In the genomic region with DNA sequence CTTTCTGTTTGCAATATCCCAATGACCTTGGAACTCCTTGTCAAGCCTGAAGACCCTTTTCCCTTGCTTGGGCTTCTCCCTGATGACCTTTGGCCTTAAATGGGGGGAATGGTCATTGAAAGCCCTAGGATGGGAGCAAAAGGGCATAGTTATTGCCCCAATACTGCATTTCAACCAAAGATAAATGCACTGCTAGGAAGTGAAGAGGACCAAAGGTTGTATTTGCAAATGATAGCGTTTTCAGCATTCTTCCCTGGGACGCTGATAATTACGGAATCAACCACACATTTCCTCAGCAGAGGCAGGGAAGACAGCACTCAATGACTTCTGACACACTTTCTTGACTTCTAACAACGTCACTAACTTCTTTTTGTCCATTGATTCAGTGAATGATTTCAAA, we compare ENCODE assay signal across 14 mouse cellular contexts.
"Had no signal": no experiment of that assay in that cellular context is flagged by ENCODE, and none has a peak within 500 bp of the region (broad histone marks: within the 10 kb centered on the region; RNA-seq: fewer than 3 reads in every experiment).

No protein-coding gene starts in this region.

- H3K9ac ChIP-seq: liver, embryonic 15.5 days; liver, postnatal 0 days; lung, embryonic 14.5 days; midbrain, embryonic 13.5 days; midbrain, embryonic 15.5 days; neural tube, embryonic 12.5 days had no signal

- H3K4me2 ChIP-seq: liver, embryonic 15.5 days; lung, embryonic 14.5 days; midbrain, embryonic 11.5 days; midbrain, embryonic 13.5 days; midbrain, embryonic 15.5 days; neural tube, embryonic 12.5 days had no signal

- ATAC-seq: liver, postnatal 0 days; midbrain, embryonic 13.5 days; midbrain, embryonic 15.5 days had no signal

- H3K4me3 ChIP-seq: liver, embryonic 15.5 days; midbrain, embryonic 13.5 days; midbrain, embryonic 15.5 days; neural tube, embryonic 12.5 days had no signal

- H3K27ac ChIP-seq: liver, embryonic 15.5 days; midbrain, embryonic 13.5 days; midbrain, embryonic 15.5 days; neural tube, embryonic 12.5 days had no signal

- DNase-seq: liver, postnatal 0 days; lung, embryonic 14.5 days; lung, postnatal 10 days; lung, postnatal 4 days; right cerebral cortex, postnatal 14 days; spleen, adult 18-20 months; thymus, adult 18-20 months; thymus, postnatal 14 days; thymus, postnatal 36 days had no signal

- H3K36me3 ChIP-seq: liver, embryonic 15.5 days; midbrain, embryonic 13.5 days; midbrain, embryonic 15.5 days; neural tube, embryonic 12.5 days had no signal

- H3K4me1 ChIP-seq: liver, embryonic 15.5 days; neural tube, embryonic 12.5 days had no signal

- H3K27me3 ChIP-seq: liver, embryonic 15.5 days; midbrain, embryonic 13.5 days; midbrain, embryonic 15.5 days; neural tube, embryonic 12.5 days had no signal

- H3K9me3 ChIP-seq: liver, embryonic 15.5 days; midbrain, embryonic 13.5 days; midbrain, embryonic 15.5 days; neural tube, embryonic 12.5 days had no signal
